Mouse (Mus musculus) hindbrain, embryonic 15.5 days (tissue): ENCODE measurements around the gene Adamtsl1. TPM values are rescaled to one million over a fixed set of nuclear protein-coding genes. Genes with fewer than 3 reads are reported as not detected.

Experiments
- ATAC-seq: fragments of 200-750 bp; cut with Nextera tagmentation; 2 replicates; pipeline ENCODE4 v1.8.0; 2017; ENCODE audit warnings: low read depth, moderate number of reproducible peaks, moderate TSS enrichment; ENCODE audit not compliant: low FRiP score
- H3K27ac ChIP-seq: fragments of 300-500 bp; sonication (generic); replicated peaks from 2 replicates; pipeline ENCODE4 v1.5.1; 2015; ENCODE audit warnings: mild to moderate bottlenecking, inconsistent platforms
- H3K27me3 ChIP-seq: fragments of 300-500 bp; sonication (generic); 2 replicates; pipeline ENCODE4 v1.6.1; 2015; ENCODE audit warnings: control low read depth, inconsistent platforms
- H3K36me3 ChIP-seq: fragments of 300-500 bp; sonication (generic); 2 replicates; pipeline ENCODE4 v1.6.1; 2015; ENCODE audit warnings: control low read depth, inconsistent platforms
- H3K4me1 ChIP-seq: fragments of 300-500 bp; sonication (generic); replicated peaks from 2 replicates; pipeline ENCODE4 v1.6.1; 2015; ENCODE audit warnings: control low read depth, inconsistent platforms
- H3K4me2 ChIP-seq: fragments of 300-500 bp; sonication (generic); 2 replicates; pipeline ENCODE4 v1.6.1; 2015; ENCODE audit warnings: moderate library complexity, mild to moderate bottlenecking, inconsistent platforms
- H3K4me3 ChIP-seq: fragments of 300-500 bp; sonication (generic); 2 replicates; pipeline ENCODE4 v1.5.1; 2015; ENCODE audit warnings: mild to moderate bottlenecking, inconsistent platforms
- H3K9ac ChIP-seq: fragments of 300-500 bp; sonication (generic); 2 replicates; pipeline ENCODE4 v1.6.1; 2015; ENCODE audit warnings: inconsistent platforms
- H3K9me3 ChIP-seq: fragments of 300-500 bp; sonication (generic); 2 replicates; pipeline ENCODE4 v1.6.1; 2016; ENCODE audit warnings: control low read depth, inconsistent platforms
- WGBS: fragments of 180-500 bp; shearing (Covaris S2); methylation state at CpG from one replicate; pipeline ENCODE4 v1.1.7; 2015; 5-methylcytosine and 5-hydroxymethylcytosine counted together
- polyA plus RNA-seq: library from polyadenylated mRNA; unstranded; fragments of >200 nt; fragmentation: Nextera tagmentation; extraction: Ambion mirVana; gene quantifications from 2 replicates; pipeline ENCODE4 v1.2.1, GENCODE M21; 2015

Adamtsl1 gene
- polyA plus RNA-seq, 1 experiment from 2014 or later = 11.8 TPM

DNA sequence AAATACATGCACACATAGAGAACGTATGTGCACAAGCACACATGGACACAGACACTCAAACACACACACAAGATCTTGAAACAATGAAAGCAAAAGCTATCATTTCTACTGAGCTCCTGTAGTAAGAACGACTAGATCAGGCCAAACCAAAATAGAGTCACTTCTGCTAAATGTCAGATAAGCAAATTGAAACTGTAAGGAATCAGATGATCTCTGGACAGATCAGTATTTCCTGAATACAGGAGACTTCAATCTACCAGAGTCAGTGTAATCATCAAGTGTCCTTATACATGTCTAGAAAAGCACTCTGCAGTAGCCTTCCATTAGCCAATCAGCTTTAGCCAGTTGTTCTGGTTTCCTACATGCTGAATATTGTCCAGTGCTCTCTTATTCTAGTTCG is 441.4 kb downstream of the Adamtsl1 start:
- H3K9me3 ChIP-seq = no peaks in the 10 kb centered on the region
- no peaks in the 10 kb centered on the region for H3K36me3 ChIP-seq
- no peaks in the 10 kb centered on the region for H3K4me1 ChIP-seq
- H3K4me3 ChIP-seq = no peak overlapping the region
- H3K27ac ChIP-seq = no peak overlapping the region
- ATAC-seq = no peak
- 89% methylated on average over 3 of the region's 3 CpGs for WGBS
- no peak overlapping the region for H3K9ac ChIP-seq
- no peaks in the 10 kb centered on the region for H3K27me3 ChIP-seq
- no peak overlapping the region for H3K4me2 ChIP-seq

DNA sequence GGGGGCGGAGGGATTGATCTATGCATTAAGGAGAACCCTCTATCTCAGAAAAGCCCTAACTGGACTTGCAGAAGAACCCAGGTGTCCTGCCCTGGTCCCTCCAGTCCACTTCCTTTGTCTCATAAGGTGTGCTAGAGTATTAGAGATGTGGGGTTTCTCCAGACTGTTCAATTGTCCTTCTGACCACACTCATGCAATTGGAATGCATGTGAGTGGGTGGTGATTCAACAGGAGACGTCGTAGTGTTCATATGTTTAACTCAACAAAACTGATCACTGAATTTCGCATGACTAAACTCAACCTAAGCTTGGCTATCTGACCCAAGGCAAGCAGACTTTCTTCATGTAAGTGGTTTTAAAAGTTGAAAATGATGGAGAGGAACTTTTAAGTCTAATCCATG is 443.3 kb downstream of the Adamtsl1 start:
- WGBS = 91% methylated on average over 4 of the region's 4 CpGs
- no peak for ATAC-seq
- no peak overlapping the region for H3K4me3 ChIP-seq
- no peak overlapping the region for H3K27ac ChIP-seq
- H3K4me2 ChIP-seq = no peak overlapping the region
- H3K9me3 ChIP-seq = no peaks in the 10 kb centered on the region
- no peak overlapping the region for H3K9ac ChIP-seq
- no peaks in the 10 kb centered on the region for H3K27me3 ChIP-seq
- H3K36me3 ChIP-seq = no peaks in the 10 kb centered on the region
- no peaks in the 10 kb centered on the region for H3K4me1 ChIP-seq

DNA sequence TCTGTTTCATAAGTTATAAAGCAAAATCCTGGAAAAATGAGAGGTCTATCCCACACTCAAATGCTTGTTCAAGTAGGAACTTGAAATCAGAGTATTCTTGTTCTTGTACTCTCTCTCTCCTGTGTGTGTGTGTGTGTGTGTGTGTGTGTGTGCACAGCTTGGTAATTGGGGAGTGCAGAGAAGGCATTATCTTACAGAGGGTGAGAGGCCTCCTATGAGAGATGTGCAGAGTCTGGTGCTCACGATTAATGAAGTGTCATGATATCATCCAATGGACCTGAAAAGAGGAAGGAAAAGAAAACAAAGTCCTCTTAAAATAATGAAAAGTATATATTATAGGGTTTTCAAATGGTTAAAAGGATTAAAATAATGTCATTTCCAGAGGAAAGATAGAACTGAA is 443.9 kb downstream of the Adamtsl1 start:
- no peak for ATAC-seq
- no peaks in the 10 kb centered on the region for H3K27me3 ChIP-seq
- no peaks in the 10 kb centered on the region for H3K4me1 ChIP-seq
- no peaks in the 10 kb centered on the region for H3K9me3 ChIP-seq
- 72% methylated on average over 1 of the region's 1 CpGs for WGBS
- H3K27ac ChIP-seq = no peak overlapping the region
- H3K4me3 ChIP-seq = no peak overlapping the region
- H3K36me3 ChIP-seq = no peaks in the 10 kb centered on the region
- H3K9ac ChIP-seq = no peak overlapping the region
- no peak overlapping the region for H3K4me2 ChIP-seq

DNA sequence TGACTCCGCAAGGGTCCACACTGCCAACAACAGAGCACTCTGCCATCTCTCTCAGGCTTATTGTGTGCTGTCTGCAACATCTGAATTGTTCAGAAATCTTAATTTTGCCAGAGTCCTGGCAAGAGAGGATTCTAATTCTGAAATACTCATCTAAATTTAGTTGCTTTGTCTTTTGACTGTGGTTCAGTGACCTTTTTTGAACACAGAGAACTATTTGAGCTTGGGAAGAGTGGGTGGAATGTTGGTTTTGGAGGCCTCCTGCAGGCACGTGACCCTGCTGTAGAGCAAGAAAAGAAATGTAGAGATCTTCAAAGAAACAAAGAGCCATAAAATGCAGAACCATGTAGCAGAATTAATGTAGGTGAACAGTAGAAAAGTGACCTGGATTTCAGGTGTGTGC is 445.0 kb downstream of the Adamtsl1 start:
- Histone ChIP-seq H3K4me1 (no peaks in the 10 kb centered on the region), H3K9ac (no peak overlapping the region)
- no peak for ATAC-seq

DNA sequence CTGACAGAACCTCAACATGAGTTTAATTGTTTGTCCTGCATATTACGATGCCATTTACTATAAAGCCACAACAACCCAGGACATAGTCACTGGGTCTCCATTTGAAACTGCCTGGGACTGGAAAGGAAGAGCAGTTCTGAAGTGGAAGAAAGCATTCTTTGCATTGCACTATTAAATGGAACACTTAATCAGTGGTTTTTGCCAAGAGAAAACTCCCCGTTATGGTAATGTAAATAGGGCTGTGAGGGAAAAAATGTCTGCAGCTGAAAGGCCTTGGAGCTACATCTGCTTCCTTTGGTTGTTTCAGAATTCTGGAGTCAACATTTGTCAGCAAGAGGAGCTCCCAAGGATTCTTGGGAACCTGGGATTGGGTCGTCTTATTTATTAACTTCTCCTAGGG is 462.2 kb downstream of the Adamtsl1 start:
- Histone ChIP-seq H3K36me3 (no peaks in the 10 kb centered on the region), H3K4me3 (no peak overlapping the region), H3K9ac (no peak overlapping the region), H3K9me3 (no peaks in the 10 kb centered on the region), H3K27me3 (no peaks in the 10 kb centered on the region), H3K4me2 (no peak overlapping the region), H3K4me1 (no peaks in the 10 kb centered on the region), H3K27ac (no peak overlapping the region)
- WGBS = 84% methylated on average over 3 of the region's 3 CpGs
- ATAC-seq = no peak

More for the DNA sequence above, 445.0 kb downstream of the Adamtsl1 start:
- no peak overlapping the region for H3K4me3 ChIP-seq
- H3K36me3 ChIP-seq = no peaks in the 10 kb centered on the region
- no peak overlapping the region for H3K4me2 ChIP-seq
- H3K9me3 ChIP-seq = no peaks in the 10 kb centered on the region
- WGBS = 78% methylated on average over 2 of the region's 2 CpGs
- no peaks in the 10 kb centered on the region for H3K27me3 ChIP-seq
- no peak overlapping the region for H3K27ac ChIP-seq

DNA sequence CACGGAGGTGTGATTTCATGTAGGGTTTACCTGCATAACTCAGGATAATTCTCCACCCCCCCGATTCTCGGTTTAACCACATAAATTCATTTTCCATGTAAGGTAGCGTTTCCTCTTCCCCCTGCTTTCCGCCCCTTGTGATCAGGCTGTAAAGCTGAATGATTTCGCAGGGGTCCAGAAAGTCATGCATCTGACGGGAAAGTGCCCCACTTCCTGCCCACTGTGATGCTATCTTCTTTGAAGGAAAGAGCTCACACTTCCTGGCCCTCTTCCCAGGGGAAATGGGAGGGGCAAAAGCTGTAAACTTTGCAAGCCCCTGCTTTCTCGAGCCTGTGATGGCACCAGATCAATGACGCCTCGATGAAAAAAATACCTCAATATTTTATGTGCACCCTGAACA is 465.2 kb downstream of the Adamtsl1 start:
- no peak overlapping the region for H3K9ac ChIP-seq
- H3K4me2 ChIP-seq = no peak overlapping the region
- no peaks in the 10 kb centered on the region for H3K36me3 ChIP-seq
- H3K9me3 ChIP-seq = no peaks in the 10 kb centered on the region
- WGBS = 81% methylated on average over 10 of the region's 10 CpGs
- no peak overlapping the region for H3K4me3 ChIP-seq
- no peaks in the 10 kb centered on the region for H3K27me3 ChIP-seq
- no peak overlapping the region for H3K27ac ChIP-seq
- no peaks in the 10 kb centered on the region for H3K4me1 ChIP-seq
- ATAC-seq = no peak

DNA sequence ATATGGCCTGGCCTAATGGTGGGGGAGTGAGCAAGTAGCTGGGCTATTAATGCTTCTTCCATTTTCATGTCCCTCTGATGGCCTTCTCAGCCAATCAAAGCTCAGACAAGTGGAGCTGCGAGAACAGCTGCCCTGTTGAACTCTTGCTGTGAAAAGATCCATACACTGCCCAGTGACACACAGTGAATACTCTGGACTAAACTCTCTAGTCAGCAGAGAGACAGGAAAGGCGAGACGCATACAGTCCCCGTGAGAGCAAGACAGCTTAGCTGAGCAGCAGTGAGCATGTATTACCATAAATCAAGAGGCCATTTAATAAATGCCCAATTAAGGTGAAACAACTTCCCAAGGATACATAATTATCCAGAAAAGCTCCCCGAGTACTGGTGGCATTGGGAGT is 492.6 kb downstream of the Adamtsl1 start:
- no peak overlapping the region for H3K9ac ChIP-seq
- H3K27me3 ChIP-seq = no peaks in the 10 kb centered on the region
- no peaks in the 10 kb centered on the region for H3K4me1 ChIP-seq
- no peak overlapping the region for H3K27ac ChIP-seq
- no peak overlapping the region for H3K4me2 ChIP-seq
- no peak for ATAC-seq
- H3K4me3 ChIP-seq = no peak overlapping the region
- 26% methylated on average over 5 of the region's 5 CpGs for WGBS
- no peaks in the 10 kb centered on the region for H3K36me3 ChIP-seq
- H3K9me3 ChIP-seq = no peaks in the 10 kb centered on the region

DNA sequence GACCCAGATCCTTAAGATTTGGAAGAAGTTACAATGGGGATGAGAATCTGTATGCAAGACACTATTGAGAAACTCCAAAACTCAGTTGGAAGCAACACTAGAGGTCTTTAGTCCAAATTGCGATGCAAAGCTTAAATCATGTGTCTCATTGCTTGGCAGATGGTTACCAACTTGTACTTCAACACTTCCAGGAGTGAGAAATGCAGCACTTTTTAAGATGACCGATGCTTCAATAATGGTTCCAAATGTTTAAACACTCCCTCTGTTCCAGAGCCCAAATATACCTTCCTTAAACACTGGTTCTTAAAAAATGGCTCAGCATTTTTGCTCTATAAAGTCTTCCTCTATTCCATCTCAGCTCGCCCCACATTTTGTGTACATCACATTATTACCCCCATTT is 499.7 kb downstream of the Adamtsl1 start:
- Histone ChIP-seq H3K4me3 (no peak overlapping the region), H3K4me2 (no peak overlapping the region), H3K27ac (no peak overlapping the region), H3K9ac (no peak overlapping the region), H3K36me3 (no peaks in the 10 kb centered on the region), H3K27me3 (no peaks in the 10 kb centered on the region), H3K9me3 (no peaks in the 10 kb centered on the region), H3K4me1 (no peaks in the 10 kb centered on the region)
- no peak for ATAC-seq
- WGBS = 92% methylated on average over 3 of the region's 3 CpGs

DNA sequence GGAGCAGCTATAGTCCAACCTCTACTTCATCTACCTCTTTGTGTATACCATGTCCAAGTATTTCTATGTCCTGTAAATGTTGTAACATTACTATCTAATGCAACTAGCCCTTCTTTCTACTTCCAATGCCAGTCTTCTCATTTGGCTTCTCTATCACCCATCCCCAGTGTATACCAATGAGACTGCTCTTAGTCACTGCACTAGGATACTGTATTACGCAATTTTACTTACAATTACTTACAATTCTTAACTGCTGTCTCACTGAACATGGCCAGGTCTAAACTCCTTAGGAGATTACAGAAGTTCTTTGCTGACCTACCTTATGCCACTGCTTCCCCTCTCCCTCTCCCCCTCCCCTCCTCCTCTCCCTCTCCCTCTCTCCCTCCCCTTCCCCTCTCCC is 505.0 kb downstream of the Adamtsl1 start:
- no peak overlapping the region for H3K27ac ChIP-seq
- H3K9me3 ChIP-seq = no peaks in the 10 kb centered on the region
- H3K4me2 ChIP-seq = no peak overlapping the region
- H3K9ac ChIP-seq = no peak overlapping the region
- ATAC-seq = no peak
- H3K27me3 ChIP-seq = no peaks in the 10 kb centered on the region
- H3K36me3 ChIP-seq = no peaks in the 10 kb centered on the region
- peaks cover 10% of the 10 kb centered on the region for H3K4me1 ChIP-seq
- H3K4me3 ChIP-seq = no peak overlapping the region
- 95% methylated on average over 1 of the region's 1 CpGs for WGBS

DNA sequence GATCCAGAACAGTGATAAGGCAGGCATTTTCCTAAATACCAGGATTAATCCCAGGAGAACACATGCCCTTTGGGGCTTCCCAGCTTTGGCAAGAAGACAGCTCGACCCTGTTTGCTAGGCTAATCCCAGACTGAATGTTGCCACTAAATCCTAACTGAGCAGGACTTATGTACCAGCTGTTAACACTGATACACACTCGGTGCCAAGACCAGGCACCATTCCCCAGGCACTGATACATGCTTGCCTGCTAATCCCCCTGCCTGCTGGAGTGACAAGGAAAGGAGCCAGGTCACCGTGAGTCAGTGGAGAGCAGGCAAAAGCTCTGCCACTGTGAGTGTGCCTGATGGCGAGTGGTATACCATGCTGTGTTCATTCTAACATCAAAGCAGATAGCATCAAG is 505.6 kb downstream of the Adamtsl1 start:
- H3K4me2 ChIP-seq = no peak overlapping the region
- WGBS = 36% methylated on average over 4 of the region's 4 CpGs
- no peak overlapping the region for H3K9ac ChIP-seq
- H3K27ac ChIP-seq = no peak overlapping the region
- H3K36me3 ChIP-seq = no peaks in the 10 kb centered on the region
- peaks cover 10% of the 10 kb centered on the region for H3K4me1 ChIP-seq
- H3K27me3 ChIP-seq = no peaks in the 10 kb centered on the region
- H3K4me3 ChIP-seq = no peak overlapping the region
- peak; percentile 72 for ATAC-seq
- H3K9me3 ChIP-seq = no peaks in the 10 kb centered on the region

DNA sequence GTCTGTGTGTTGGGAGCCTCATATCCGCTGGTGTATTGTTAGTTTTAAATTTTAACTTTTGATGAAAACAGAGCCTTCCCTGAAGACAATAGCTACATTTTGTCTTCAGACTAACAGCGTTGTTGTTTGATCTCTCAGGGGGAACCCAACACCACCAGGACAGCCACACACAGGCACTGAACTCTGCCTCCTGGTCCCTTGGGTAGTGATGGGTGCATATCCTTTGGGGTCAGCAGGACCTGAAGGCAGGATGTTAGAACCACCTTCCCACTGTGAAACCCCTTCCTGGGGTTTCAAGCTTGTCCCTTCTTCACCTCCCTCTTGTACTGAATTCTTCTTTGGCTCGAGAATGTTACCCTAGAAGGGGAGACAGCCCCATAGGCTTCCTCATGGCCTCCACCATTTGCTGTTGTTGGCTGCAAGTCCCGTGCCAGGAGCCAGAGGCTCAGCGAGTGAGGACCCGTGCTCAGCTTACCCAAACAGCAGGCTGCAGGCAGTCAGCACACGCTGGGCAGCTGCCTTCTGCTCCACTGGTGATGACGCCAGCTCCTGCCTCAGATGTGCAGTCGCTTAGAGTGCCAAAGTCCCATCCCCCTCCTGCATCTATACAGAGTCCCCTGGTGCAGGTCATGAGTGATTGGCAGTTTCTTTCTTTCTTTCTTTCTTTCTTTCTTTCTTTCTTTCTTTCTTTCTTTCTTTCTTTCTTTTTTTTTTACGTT is 506.6 kb downstream of the Adamtsl1 start:
- ATAC-seq = peak; percentile 90
- peak overlapping the region; percentile 72 for H3K27ac ChIP-seq
- H3K4me1 ChIP-seq = peaks cover 10% of the 10 kb centered on the region
- no peaks in the 10 kb centered on the region for H3K36me3 ChIP-seq
- no peaks in the 10 kb centered on the region for H3K9me3 ChIP-seq
- no peak overlapping the region for H3K9ac ChIP-seq
- no peak overlapping the region for H3K4me3 ChIP-seq
- WGBS = 21% methylated on average over 10 of the region's 10 CpGs
- no peaks in the 10 kb centered on the region for H3K27me3 ChIP-seq
- H3K4me2 ChIP-seq = no peak overlapping the region

DNA sequence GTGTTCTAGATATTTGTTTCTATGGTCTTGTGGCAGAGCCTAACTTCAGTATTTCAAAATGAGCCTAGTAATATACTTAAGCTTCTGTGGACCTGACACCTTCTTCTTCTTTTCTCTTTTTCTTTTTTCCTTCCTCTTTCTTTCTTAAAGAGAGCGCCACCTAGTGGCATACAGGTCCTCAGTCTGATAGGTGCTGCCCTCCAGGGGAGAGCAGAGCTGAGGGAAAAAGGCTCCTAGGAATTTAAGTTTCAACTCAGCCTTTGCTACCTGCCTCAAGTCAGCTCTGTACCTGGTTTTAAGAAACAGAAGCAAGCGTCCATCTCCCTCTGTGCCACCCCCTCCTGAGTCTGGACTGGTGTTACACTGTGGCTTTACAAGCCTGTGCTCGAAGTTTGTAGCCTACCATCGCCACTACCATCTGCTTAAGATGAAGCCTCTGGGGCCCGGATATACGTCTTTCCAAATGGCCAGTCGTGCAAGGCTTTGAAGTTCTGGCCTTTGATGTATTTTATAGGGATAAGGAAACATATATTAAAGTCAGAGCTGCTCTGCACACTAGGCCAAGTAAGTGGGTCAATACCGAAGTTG is 510.7 kb downstream of the Adamtsl1 start:
- Histone ChIP-seq H3K9ac (no peak overlapping the region), H3K4me2 (no peak overlapping the region), H3K4me3 (no peak overlapping the region), H3K27ac (no peak overlapping the region), H3K27me3 (no peaks in the 10 kb centered on the region), H3K36me3 (no peaks in the 10 kb centered on the region), H3K4me1 (peaks cover 9% of the 10 kb centered on the region), H3K9me3 (no peaks in the 10 kb centered on the region)
- ATAC-seq = no peak
- WGBS = 63% methylated on average over 8 of the region's 8 CpGs

DNA sequence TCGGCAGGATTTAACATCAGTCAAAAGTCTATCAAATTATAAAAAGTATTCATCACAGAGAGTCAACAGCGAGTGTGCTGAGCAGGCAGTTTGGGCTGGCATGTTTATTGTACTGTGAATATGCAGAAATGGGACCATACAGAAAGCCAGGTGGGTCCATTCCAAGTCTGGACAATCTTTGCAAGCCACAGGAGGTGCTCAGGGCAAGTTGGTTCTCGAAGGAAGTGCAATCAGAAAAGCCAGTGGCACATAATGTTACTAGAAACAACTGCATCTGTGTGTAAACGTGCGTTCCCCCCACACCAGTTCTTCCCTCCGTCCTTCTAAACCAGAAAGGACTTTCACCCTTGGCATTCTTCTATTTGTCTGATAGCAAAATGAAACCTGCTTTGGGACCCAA is 515.5 kb downstream of the Adamtsl1 start:
- no peak overlapping the region for H3K4me2 ChIP-seq
- H3K9me3 ChIP-seq = no peaks in the 10 kb centered on the region
- WGBS = 80% methylated on average over 6 of the region's 6 CpGs
- H3K4me1 ChIP-seq = peaks cover 5% of the 10 kb centered on the region; the same call in 1 of the 2 replicates
- ATAC-seq = no peak
- H3K36me3 ChIP-seq = no peaks in the 10 kb centered on the region
- no peaks in the 10 kb centered on the region for H3K27me3 ChIP-seq
- H3K9ac ChIP-seq = no peak overlapping the region
- no peak overlapping the region for H3K27ac ChIP-seq
- no peak overlapping the region for H3K4me3 ChIP-seq
